Mouse (Mus musculus) CD4-positive, CD25-positive, alpha-beta regulatory T cell, adult 4 months (primary cell): ENCODE measurements around the gene Gm6993. TPM values are rescaled to one million over a fixed set of nuclear protein-coding genes. Genes with fewer than 3 reads are reported as not detected.

Source experiments
- ATAC-seq: one replicate; pipeline ENCODE4 v1.8.0; 2017
- polyA plus RNA-seq, 2 experiments: library from polyadenylated mRNA; unstranded; fragments of 100-300 nt; shearing (Covaris generic); gene quantifications; one replicate each; pipeline ENCODE4 v1.2.1; 2017

Gene Gm6993
- polyA plus RNA-seq, 2 experiments from 2014 or later, result not detected

DNA sequence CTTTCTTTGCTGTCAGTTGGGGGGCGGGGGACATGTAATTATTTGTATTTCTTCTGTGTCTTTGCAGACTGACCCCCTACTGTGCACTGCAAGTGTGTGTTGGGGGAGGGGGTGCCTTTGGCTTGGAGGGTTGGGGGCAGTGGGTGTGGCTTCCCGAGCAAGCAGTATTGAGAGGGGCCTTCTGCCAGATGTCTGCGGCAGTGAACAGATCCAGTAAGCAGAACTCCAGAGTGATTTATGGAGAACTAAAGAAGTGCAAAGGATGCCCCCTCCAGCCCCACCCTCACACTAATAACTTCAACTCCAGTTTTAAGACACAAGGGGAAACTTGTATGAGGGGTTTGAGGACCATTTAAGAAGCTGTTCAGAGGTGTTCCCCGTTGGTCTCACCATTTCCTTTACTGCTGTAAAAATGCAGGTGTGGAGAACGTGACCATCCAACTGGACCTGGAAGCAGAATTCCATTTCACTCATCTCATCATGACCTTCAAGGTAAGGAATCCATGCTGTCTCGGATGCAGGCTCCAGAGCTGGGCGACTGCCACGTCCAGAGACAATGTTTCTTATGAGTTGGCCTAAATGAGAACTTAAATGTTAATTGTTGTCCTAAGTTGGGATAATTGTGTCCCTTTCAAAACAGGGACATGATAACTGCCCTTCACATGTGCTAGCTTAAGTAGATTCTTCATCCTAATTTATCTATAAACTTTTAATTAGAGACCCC is 31.6 kb downstream of the Gm6993 start:
- ATAC-seq, result no peak

DNA sequence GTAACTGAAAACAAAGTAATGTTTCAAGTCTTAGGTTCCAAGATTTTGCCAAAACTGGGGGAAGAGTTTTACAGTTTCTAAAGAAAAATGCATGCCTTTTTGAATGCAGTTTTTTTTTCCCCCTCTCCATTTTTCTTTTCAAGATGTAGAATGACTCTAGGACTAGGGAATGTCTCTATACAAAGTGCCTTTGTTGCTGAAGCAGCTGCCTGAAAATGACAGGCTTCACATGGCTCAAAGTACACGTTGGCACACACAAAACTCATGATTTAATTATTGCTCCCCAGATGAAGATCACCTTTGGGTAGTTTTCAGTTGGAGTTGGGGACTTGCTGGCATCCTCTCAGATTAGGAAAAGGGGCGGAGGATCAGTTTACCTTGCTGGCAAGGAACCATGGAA is 32.3 kb downstream of the Gm6993 start:
- no peak for ATAC-seq

DNA sequence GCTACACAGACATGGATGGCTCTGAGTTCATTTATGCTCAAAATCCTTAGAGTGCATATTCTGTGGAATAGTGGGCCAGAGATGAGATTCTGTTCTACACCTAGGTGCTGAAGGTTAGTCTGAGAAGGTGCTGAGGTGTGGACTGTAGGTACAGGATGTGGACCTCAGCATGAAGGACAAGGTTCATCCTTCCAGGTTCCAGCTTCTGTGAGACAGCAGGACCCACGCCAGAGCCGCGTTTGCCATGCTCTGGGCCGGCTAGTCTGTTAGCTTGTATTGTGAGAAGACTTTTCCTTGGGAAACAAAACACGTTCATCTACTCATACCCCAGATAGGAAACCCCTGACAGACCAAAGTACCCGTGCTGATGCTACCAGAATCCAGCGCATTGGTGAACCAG is 33.1 kb downstream of the Gm6993 start:
- ATAC-seq, result no peak

DNA sequence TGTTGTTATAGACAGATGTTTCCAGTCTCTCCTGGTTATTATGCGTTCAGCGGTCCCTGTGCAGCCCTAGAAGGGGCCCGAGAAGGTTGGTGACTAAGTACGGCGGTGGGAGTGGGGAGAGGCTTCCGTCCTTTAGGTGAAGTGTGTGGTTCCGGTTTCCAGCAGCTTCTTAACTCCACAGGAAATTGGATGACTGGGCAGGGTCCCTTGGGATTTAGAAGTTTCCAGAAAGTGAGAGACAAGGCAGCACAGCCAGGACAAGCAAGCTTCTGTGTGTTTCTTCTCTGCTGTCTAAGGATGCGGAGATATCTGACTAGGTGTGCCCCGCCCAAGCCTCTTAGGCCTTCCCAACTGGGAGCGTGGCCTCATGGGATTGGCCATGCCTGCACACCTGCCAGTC is 34.8 kb downstream of the Gm6993 start:
- ATAC-seq, result no peak

- ATAC-seq, result no peak
Measured at GRCm38 (mm10) chr12:31278270-31278669, 37.7 kb downstream of the Gm6993 start.

DNA sequence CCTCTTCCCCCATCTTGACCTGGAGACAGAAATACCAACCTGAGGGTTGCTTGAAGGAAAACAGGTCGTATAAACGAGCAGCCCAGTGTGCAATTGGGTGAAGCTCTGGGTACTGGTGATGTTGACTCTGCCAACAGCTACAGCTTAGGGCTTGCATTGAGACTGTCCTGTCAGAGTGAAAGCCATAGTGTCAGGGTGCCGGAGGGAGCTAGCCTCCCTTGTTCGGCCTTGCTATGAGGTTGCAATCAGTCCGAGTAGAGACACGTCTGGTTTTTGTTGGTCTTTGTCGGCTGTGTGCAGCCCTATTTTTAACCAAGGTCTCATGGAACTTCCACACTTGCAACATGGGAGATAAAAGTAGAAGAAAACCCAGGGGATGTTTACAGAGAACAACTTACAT is 39.7 kb downstream of the Gm6993 start:
- ATAC-seq, result no peak

DNA sequence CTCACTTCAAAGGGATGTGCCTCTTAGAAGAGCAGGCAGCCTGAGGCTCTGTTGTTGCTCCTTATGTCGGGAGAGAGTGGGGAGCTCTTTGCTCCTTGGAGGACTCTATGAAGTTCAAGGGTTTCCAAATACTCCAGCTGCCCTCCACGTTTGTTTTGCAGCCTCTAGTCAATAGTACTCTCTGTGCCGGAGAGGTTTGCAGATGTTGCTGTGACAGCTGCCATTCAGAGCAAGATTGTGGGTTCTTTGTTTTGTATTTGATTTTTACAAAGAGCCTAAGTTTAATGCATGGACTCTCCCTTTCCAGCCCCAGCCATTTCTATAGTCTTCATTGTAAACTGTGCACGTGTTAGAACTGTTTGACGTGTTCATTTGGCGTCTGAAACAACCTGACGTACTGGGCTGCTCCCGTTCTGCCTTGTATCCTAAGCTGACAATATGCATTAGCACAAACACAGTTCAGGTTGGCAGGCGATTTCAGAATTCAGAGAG is 40.6 kb downstream of the Gm6993 start:
- ATAC-seq, result no peak

- ATAC-seq, result no peak
Measured at GRCm38 (mm10) chr12:31282241-31282640, 41.7 kb downstream of the Gm6993 start.

DNA sequence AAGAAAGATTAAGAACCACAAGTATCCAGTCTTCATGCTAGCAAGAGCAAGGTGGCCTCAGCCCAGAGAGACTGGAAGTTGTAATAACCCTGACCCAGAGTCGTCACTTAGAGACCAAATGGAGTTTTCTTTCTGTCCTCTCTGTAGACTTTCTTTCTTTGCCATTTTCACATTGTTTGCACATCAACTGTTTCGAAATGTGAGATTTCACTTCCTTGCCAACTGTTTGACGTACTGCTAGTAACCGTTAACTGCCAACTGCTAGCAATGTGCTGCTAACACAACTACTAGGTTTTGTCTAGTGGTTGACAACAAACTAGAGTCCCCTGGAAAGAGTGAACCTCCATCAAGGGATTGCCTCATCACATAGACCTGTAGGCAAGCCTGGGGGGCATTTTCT is 42.6 kb downstream of the Gm6993 start:
- ATAC-seq, result no peak

- ATAC-seq, result no peak
Measured at GRCm38 (mm10) chr12:31283617-31284136, 43.1 kb downstream of the Gm6993 start.

- no peak for ATAC-seq
Measured at GRCm38 (mm10) chr12:31289046-31289445, 48.5 kb downstream of the Gm6993 start.

Other genes starting within 250 kb of the Gm6993 start
- gene Fam110c, start 166.9 kb upstream of the Gm6993 start, polyA plus RNA-seq, result under 1 TPM in 1 of 2 experiments, not detected in 1; 0.11 TPM
- gene Lamb1, start 24.5 kb downstream of the Gm6993 start, polyA plus RNA-seq, result not detected
- 100 to 1,000 TPM in 1 of 2 experiments, 10 to 100 TPM in 1; 92.4 to 102 TPM for gene Dld, start 110.7 kb downstream of the Gm6993 start, polyA plus RNA-seq
- not detected for gene Slc26a3, start 150.1 kb downstream of the Gm6993 start, polyA plus RNA-seq